Mouse (Mus musculus) cortical plate, adult 2 months (tissue): ENCODE data around the gene Jph2.

ENCODE experiments used
- CTCF ChIP-seq: fragments of 200-500 bp; IDR thresholded peaks from 2 replicates; pipeline ENCODE4 v1.5.1; 2011; ENCODE audit warnings: mild to moderate bottlenecking, control low read depth, low read length; ENCODE audit not compliant: insufficient read depth; ENCODE audit errors: extremely low read depth
- POLR2A ChIP-seq: fragments of 200-500 bp; IDR thresholded peaks from 2 replicates; pipeline ENCODE4 v1.6.1; 2011; ENCODE audit warnings: mild to moderate bottlenecking, low read length, control low read depth; ENCODE audit not compliant: insufficient read depth; ENCODE audit errors: extremely low read depth

- TF ChIP-seq POLR2A (no peak), CTCF (peak; percentile 32; the same call in 1 of the 2 replicates)
These were observed 47.4 kb downstream of the Jph2 start for GRCm38 (mm10) chr2:163350443-163350842.
